Mouse (Mus musculus): ENCODE measurements around the gene Arxes2. TPM values are rescaled to one million over a fixed set of nuclear protein-coding genes. Genes with fewer than 3 reads are reported as not detected.

The Arxes2 gene
- polyA plus RNA-seq, 1 experiment from 2014 or later, result 144 TPM

Other genes starting within 250 kb of the Arxes2 start
- 90.7 and 92.7 TPM in 2 replicates for gene Bhlhb9, start 196.2 kb upstream of the Arxes2 start, polyA plus RNA-seq (2016; fragmentation: Nextera tagmentation; extraction: Ambion mirVana)
- gene Gprasp2, start 154.8 kb upstream of the Arxes2 start, polyA plus RNA-seq (2016; fragmentation: Nextera tagmentation; extraction: Ambion mirVana), result 93.9 and 97.4 TPM in 2 replicates
- 55.4 and 61.5 TPM in 2 replicates for gene Arxes1, start 39.5 kb downstream of the Arxes2 start, polyA plus RNA-seq (2016; fragmentation: Nextera tagmentation; extraction: Ambion mirVana)
- gene Bex2, start 74.4 kb downstream of the Arxes2 start, polyA plus RNA-seq (2016; fragmentation: Nextera tagmentation; extraction: Ambion mirVana), result 351 and 371 TPM in 2 replicates
- not detected in 2 replicates for gene Nxf3, start 91.4 kb downstream of the Arxes2 start, polyA plus RNA-seq (2016; fragmentation: Nextera tagmentation; extraction: Ambion mirVana)
- gene Bex4, start 145.2 kb downstream of the Arxes2 start, polyA plus RNA-seq (2016; fragmentation: Nextera tagmentation; extraction: Ambion mirVana), result 71.4 and 77.7 TPM in 2 replicates
- gene Tceal8, start 178.5 kb downstream of the Arxes2 start, polyA plus RNA-seq (2016; fragmentation: Nextera tagmentation; extraction: Ambion mirVana), result 168 and 189 TPM in 2 replicates
- 13.9 and 16.1 TPM in 2 replicates for gene Tceal5, start 210.1 kb downstream of the Arxes2 start, polyA plus RNA-seq (2016; fragmentation: Nextera tagmentation; extraction: Ambion mirVana)
- 2.1 and 7.2 TPM in 2 replicates for gene Tceal7, start 221.0 kb downstream of the Arxes2 start, polyA plus RNA-seq (2016; fragmentation: Nextera tagmentation; extraction: Ambion mirVana)
- 100 TPM in 2 replicates for gene Bex1, start 221.7 kb downstream of the Arxes2 start, polyA plus RNA-seq (2016; fragmentation: Nextera tagmentation; extraction: Ambion mirVana)